Mouse (Mus musculus) mouse embryonic stem cell (cell line): ENCODE measurements at regions not wholly inside any gene's neighbourhood (a gene's known extent, or its start where the extent isn't known, plus 50 kb on each side); places are given as distances from the start of the nearest gene placed in this dataset.

ENCODE experiments used
- in situ Hi-C, 2 experiments: fragments of 300-500 bp; cut with MboI; formaldehyde crosslinking; loops; 1 replicate in 1 of 2; 3 replicates in 1 of 2; pipeline ENCODE4 v1.14.3; 2019 to 2020; ENCODE audit warnings: low sequenced_read_pairs in 2 of 2, low pct_unique_long_range_greater_than_20kb in 1 of 2, mixed read lengths in 1 of 2; ENCODE audit not compliant: unreplicated experiment in 1 of 2

DNA sequence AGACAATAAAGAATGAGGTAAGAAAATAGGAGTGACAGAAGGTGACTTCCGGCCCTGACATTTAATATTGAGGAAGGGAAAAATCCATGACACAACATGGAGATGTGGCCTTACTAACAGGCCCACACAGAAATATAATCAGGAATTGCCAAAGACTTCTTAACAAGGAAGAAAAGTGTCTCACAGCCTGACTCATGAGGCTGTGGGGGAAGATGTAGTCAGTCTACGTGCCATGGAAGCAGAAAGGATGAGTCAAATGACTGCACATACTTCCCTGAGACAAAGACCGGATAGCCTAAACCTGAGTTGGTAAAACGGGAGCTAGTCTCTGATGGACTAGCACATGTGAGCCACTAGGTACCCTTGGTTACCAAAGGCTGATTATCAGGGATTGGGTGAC lies 257.4 kb upstream of the Spred2 start:
- in situ Hi-C loops = no loop called here

- in situ Hi-C loops = no loop called here
Observed at GRCm38 (mm10) chr11:19670853-19671530, 253.2 kb upstream of the Spred2 start.

DNA sequence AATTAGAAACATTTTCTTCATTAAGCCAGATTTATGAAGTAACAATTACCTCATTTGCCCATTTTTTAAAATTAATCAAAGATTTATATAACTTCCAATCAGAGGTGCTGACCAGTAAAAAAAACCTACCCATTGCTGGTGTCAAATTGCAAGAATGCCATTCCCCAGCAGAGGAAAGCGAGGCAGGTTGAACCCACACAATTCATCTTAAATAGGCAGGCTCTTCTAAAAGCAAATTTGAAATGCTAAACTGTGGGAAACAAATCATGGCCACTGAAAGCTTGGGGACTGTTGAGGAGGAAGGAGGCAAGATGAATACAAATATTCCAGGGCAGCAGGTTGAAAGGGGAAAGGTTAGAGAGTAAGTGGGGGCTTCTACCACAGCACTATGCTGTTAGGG lies 251.2 kb upstream of the Spred2 start:
- in situ Hi-C loops = no loop called here

- in situ Hi-C loops = no loop called here
Observed at GRCm38 (mm10) chr11:19676514-19676913, 247.7 kb upstream of the Spred2 start.

DNA sequence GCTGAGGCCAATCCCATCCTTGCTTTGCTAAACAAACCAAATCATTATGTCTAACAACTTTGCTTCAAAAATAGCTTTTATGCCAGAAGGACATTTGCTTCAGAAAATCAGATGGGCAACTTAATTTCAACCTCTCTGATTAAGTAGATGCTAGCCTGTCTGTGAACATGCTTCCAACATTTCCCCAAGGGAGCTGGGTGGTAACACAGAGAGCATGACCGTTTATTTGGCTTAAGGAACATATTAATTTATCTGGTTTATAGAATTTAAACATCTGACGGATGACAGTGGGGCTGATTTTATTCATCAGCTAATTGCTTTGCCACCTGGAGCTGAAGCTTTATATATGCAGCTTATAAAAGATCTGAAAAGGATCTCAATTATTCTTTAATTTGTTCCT lies 245.1 kb upstream of the Spred2 start:
- in situ Hi-C loops = no loop called here

- in situ Hi-C loops = no loop called here
Observed at GRCm38 (mm10) chr11:19679669-19680068, 244.5 kb upstream of the Spred2 start.

DNA sequence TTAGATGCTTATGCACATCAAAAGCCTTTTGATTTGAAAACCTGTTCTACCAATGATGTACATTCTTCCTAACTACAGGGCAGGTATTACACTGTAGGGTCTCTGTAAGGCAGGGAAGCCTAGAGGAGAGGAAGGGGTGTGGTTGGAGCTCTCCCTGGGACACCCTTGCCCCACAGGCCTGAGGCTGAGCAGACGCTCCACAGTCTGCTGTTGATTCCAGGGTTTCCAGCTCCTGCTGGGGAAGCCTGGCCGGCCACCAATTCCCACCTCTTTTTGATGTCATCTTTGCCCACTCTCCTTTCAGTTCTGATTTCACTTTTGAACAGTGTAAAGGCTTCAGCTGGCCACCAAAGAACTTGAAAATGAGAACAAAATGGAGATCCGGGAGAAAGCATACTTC lies 223.0 kb upstream of the Spred2 start:
- in situ Hi-C loops = no loop called here

DNA sequence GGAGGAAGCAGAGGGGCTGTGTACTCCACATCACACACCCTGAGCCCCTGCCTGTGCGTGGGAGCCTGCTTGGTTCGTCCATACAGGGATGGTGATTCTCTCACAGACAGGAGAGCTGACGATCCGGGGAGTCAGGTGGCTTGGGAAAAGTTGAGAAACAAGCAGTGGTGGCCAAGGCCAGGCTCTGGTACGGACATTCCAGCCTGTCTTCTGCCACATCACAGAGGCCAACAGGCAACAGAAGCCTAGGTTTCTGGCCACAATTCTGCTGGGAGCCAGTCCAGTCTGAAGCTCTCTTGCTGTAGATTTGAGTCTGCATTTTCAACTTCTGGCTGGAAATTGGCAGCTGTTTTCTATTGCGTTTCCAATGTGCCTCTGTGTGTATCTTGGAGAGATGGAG lies 215.4 kb upstream of the Spred2 start:
- in situ Hi-C loops = no loop called here

GRCm38 (mm10) chr11:19709337-19709736 lies 214.8 kb upstream of the Spred2 start:
- in situ Hi-C loops = no loop called here

DNA sequence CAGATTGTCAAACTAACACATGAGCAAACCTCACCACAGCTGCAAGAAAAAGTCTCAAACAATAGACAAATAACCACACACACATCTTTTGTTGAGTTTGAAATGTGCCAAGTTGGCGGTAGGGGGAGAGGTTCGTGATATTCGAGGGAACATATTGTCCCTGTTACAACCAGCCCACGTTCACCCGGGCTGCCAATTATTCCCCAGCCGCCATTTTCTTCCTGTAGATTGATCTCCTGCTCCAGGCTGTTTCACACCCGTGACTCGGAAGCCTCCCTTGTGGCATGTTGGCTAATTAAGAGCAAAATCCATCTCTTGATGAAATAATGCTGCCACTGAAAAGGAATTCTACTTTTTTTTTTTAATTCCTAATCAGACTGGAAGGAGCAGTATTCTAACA lies 211.1 kb upstream of the Spred2 start:
- in situ Hi-C loops = no loop called here

DNA sequence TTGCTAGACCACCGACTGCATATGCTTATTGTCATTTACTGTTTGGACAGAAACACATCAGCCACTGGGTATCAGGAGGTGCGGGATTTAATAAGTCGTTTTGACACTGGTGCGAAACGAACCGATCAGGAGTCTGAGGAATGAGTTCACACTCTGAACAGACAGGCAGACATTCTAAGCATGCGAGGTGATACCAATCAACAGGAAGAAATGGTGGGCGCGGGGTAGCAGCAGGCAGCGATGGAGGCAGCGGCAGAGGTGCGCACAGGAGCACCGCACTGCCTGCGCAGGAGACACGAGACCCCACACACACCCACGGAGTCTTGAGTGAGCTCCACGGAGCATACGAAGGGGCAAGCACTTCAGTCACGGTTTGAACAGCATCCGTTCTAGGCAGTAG lies 210.6 kb upstream of the Spred2 start:
- in situ Hi-C loops = no loop called here

- in situ Hi-C loops = no loop called here
Observed at GRCm38 (mm10) chr11:19714211-19714610, 210.0 kb upstream of the Spred2 start.

DNA sequence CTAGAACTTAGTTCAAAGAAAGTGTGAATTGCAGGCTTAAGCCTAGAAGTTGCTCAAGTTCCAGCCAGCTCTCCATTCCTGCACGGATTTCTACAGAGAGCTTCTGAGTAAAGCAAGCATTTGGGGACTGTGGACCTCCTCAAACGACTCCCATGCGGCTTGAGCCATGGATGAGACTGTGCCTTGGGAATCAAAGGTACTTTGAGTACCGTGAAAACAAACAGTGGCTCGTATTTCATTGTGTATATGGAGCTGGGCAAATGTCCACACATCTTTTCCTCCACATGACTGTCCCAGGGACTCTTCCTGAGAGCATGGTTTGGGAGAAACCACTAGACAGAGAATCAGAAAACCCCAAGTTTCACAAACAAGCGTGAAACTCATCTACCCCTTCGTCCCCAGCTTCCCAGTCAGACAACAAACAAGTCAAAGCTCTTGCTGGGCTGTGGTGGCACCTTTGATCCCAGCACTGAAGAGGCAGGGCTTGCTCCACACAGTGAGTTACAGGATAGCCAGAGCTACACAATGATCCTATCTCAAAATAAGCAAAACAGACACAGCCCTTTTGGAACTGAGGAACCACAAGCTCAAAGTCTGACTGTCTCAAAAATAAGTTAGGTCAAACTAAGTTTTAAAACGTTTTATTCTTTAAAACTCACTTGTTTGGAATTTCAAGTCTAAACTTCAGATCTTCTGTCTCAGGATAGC lies 209.1 kb upstream of the Spred2 start:
- in situ Hi-C loops = no loop called here

DNA sequence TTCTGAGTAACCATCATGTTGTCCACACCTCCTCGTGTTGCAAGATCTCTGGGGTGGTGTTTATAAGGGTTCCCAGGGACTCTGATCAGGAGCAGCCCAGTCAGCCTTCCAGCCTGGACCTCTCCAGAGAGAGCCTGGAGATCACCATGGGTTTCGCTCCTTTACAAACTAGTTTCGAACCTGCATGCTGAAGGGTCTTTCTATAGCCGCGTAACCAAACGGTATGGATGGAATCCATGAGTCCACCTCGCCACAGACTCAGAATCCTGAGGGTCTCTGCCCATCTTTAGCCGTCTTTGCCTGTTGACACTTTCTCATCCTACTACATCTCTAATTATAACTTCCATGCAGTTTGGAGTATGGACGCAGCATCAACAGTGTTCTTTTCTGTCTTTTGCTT lies 206.0 kb upstream of the Spred2 start:
- in situ Hi-C loops = no loop called here

- in situ Hi-C loops = no loop called here
Observed at GRCm38 (mm10) chr11:19729031-19729430, 195.1 kb upstream of the Spred2 start.

DNA sequence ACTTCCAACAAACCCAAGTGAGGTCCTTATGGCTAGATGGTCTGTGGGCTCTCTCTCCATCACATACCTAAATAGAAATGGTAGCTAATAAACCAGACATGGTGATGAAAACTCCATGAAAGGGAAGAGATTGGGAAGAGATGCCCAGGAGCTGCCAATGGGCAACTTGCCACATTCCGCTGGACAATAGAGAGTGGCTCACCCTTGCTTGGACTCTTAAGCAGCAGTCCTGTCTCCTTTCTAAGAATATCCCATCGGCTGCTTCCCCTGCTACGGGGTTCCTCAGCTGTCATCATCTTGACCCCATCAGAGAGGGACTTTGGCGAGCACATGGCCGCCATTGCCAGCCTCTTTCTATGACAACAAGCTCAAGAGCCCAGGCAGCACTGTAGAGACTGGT lies 193.4 kb upstream of the Spred2 start:
- in situ Hi-C loops = no loop called here

DNA sequence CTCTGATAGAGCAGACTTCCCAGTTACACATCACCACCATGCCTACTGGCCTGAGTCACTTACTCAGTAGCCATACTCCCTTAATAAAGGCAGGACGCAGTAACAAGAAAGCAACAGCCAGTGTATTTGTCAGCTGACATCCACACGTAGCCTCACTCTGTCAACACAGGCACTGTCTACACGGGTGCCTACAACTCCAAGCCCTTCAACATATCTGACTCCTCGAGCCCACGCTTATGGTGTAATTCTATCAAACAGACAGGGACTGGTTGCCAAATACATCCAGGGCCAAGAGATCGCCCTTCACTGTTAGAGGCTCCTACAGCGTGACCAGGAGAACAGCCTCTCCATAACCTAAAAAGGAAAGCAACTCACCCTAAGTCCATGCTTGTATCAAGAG lies 188.1 kb upstream of the Spred2 start:
- in situ Hi-C loops = no loop called here

GRCm38 (mm10) chr11:19736926-19737325 lies 187.2 kb upstream of the Spred2 start:
- in situ Hi-C loops = no loop called here

GRCm38 (mm10) chr11:19737331-19737730 lies 186.8 kb upstream of the Spred2 start:
- in situ Hi-C loops = no loop called here

DNA sequence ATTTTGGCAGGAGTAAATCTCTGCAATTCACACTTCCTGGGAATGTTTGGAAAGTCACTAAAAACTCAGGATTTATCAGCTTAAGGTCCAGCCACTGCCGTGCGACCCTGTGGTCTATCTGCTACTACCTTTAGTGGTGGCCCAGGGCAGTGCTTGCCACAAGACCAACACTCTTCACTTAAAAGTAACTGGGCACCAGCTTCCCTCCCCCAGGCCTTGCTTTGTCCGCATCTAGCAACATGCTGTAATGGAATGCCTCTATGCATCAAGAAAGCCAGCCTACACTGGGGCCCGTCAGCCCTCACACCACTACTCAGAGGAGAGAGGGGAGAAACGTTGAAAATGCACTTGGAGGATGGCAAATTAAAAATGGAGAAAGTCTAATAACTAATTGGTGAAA lies 186.4 kb upstream of the Spred2 start:
- in situ Hi-C loops = no loop called here
